Mouse (Mus musculus): Measurements from ENCODE around the gene Ctu2.

DNA sequence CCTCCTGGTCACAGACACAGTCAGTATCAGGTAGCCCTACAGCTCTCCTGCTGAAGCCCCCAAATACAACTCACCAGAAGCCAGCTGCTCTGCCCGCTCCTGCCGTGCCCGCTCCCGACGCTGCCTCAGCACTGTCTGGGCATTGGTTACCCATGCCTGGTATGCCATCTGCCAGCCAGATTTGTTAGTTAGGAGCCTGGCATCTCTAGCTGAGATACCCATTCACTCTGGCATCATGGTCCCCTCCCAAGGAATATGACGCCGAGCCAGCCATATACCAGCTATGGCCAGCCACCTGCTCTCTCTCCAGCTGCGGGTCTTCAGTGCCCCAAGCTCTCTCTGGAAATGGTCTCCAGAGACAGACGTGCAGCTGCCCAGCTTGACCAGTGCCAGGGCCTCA is 12.4 kb downstream of the Ctu2 start:
- TF ChIP-seq CTCF (IDR thresholded peaks at IDR 0.05; ENCODE audit: borderline replicate concordance, insufficient read depth, low read length) (no peak), POLR2A (IDR thresholded peaks at IDR 0.05; ENCODE audit: low read depth, low read length) (no peak)
